Mouse (Mus musculus) embryo, embryonic 11.5 days (tissue): Measurements from ENCODE around the gene Pif1.

ENCODE experiments used
- DNase-seq: peaks from one replicate; pipeline ENCODE4 v3.0.0-alpha.2; 2012; ENCODE audit warnings: low read depth, low spot score

Pif1 gene

DNA sequence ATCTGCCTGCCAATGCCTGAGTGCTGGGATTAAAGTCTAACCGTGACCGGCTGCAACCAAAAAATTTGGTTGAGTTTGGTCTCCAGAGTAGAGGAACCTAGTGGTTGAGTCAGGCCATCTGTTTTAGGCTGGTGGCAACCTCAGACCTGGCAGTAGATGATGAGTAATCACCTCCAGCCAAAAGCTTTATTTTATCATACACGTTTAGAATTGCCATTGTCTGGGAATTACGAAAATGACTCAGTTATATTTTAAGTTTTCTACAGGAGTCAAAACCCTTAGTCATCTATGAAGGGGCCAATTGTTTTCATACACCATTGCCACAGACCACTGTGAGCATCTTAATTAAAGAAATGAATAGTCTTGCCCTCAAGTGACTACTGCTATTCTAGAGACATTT lies 50.0 kb downstream of the Pif1 start:
- no peak for DNase-seq

GRCm38 (mm10) chr9:65639065-65639464 lies 52.1 kb downstream of the Pif1 start:
- no peak for DNase-seq

GRCm38 (mm10) chr9:65640838-65641410 lies 54.0 kb downstream of the Pif1 start:
- peak; percentile 35 for DNase-seq

DNA sequence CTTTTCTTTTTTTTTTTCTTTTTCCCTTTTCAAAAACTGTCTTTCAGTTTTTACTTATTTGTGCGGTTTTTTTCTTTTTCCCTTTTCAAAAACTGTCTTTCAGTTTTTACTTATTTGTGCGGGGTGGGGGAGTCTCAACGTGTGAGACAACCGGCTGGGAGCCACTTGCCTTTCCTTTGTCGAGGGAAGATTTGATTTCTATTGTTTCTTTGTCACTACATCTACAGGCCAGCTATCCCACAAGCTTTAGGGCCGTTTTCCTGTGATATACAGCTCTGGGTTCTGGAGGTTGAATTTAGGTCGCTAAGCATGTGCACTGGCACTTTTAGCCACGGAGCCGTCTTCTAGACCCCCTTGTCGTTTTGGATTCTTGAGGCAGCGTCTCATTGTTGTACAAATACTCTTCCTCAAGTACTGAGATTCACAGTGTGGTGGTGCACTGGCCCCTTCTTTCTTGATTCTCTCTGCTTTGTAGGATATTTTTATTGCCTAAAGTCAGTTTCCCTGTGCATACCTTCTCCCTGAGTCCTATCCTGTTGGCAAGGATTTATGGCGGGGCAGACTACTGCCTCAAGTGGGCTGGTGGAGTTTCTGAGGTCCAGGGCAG lies 54.6 kb downstream of the Pif1 start:
- DNase-seq = no peak

- no peak for DNase-seq
These were observed 55.6 kb downstream of the Pif1 start for GRCm38 (mm10) chr9:65642546-65642945.

DNA sequence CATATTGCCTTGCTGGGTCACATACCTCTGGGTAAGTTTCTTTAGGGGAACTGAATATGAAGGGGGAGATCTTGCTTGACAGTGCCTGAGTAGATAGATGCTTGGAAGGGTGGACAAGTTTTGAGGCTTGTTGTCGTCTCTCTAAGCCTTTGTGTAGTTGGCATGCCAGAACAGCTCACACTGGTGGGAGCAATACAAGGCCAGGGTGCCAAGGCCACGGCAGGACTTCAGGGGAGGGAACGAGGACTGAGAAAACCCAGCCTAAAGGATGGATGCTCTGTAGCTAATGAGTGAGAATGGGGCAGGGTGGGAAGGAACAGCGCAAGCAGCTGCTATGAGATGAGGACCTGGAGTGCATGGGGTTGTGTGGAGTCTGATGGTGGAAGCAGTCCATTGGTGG lies 58.0 kb downstream of the Pif1 start:
- no peak for DNase-seq
